In the genomic region with DNA sequence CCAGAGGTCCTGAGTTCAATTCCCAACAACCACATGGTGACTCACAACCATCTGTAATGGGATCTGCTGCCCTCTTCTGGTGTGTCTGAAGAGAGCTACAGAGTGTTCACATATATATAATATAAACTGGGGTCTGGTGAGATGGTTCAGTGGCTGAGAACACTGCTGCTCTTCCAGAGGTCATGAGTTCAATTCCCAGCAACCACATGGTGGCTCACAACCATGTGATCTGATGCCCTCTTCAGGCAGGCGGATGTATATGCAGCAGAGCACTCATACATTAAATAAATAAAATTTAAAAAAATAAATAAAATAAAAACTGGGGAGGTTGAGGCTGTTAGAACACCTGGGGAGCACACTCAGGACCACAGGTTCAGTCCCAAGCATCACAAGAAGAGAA, we compare ENCODE assay signal across 14 mouse cellular contexts. TPM values are rescaled to one million over a fixed set of nuclear protein-coding genes. Genes with fewer than 3 reads are reported as not detected.
DNase-seq lines count a peak whose midpoint lies in the region; ATAC-seq and TF ChIP-seq lines count a peak whose summit lies in the region.
"Not testable (repeated sequence)": the region's sequence is repeated elsewhere in the genome, so short reads cannot be mapped to it uniquely, and the experiment has no call there.
"Had no signal": no experiment of that assay in that cellular context is flagged by ENCODE, and none has a peak within 500 bp of the region (broad histone marks: within the 10 kb centered on the region; RNA-seq: fewer than 3 reads in every experiment).

No protein-coding gene starts in this region.

- peaks cover 30% of the 10 kb centered on the region for H3K4me1 ChIP-seq in E14TG2a.4 (replicated peaks; ENCODE audit: low read depth, low read length)
- not testable (repeated sequence) for H3K4me1 ChIP-seq in forebrain, postnatal 0 days (ENCODE audit: insufficient read depth); intestine, embryonic 14.5 days (replicated peaks; ENCODE audit: control insufficient read depth, insufficient read depth, low read length); kidney, postnatal 0 days (replicated peaks; ENCODE audit: insufficient read depth, low read length); midbrain, embryonic 11.5 days (ENCODE audit: control insufficient read depth, insufficient read depth, low read length)
- H3K4me1 ChIP-seq in liver, embryonic 13.5 days (replicated peaks), result peaks cover 80% of the 10 kb centered on the region
- H3K4me1 ChIP-seq in stomach, embryonic 16.5 days (ENCODE audit: control insufficient read depth, insufficient read depth, low read length), result peaks cover 18% of the 10 kb centered on the region

- not testable (repeated sequence) for H3K4me2 ChIP-seq in forebrain, postnatal 0 days (ENCODE audit: low read depth); intestine, embryonic 14.5 days (ENCODE audit: low read length); kidney, postnatal 0 days (ENCODE audit: low read length); liver, embryonic 13.5 days; midbrain, embryonic 11.5 days; stomach, embryonic 16.5 days (ENCODE audit: low read depth, low read length)

- TF ChIP-seq CTCF in E14TG2a.4 (conservative IDR thresholded peaks at IDR 0.05; ENCODE audit: low read length), result peak; percentile 42
- 0 out of 2 replicates have a peak, but pooled peaks have one; percentile 17 for TF ChIP-seq CTCF in forebrain, postnatal 0 days (IDR thresholded peaks at IDR 0.05; ENCODE audit: low read depth)
- peak; percentile 31; the same call in 1 of the 2 replicates for TF ChIP-seq CTCF in kidney, postnatal 0 days (IDR thresholded peaks at IDR 0.05; ENCODE audit: low read depth)

- not testable (repeated sequence) for H3K36me3 ChIP-seq in E14TG2a.4 (ENCODE audit: insufficient read depth, low read length); forebrain, postnatal 0 days (ENCODE audit: insufficient read depth); intestine, embryonic 14.5 days (ENCODE audit: control insufficient read depth, insufficient read depth, low read length); kidney, postnatal 0 days (ENCODE audit: insufficient read depth, low read length); liver, embryonic 13.5 days; midbrain, embryonic 11.5 days (ENCODE audit: control insufficient read depth, insufficient read depth, low read length); stomach, embryonic 16.5 days (ENCODE audit: control insufficient read depth, insufficient read depth, low read length)

- ATAC-seq in forebrain, postnatal 0 days; intestine, embryonic 14.5 days (replicated peaks; ENCODE audit: low FRiP score, low TSS enrichment, low read depth); kidney, postnatal 0 days (replicated peaks; ENCODE audit: low FRiP score, low read depth); liver, embryonic 13.5 days (ENCODE audit: low read depth); midbrain, embryonic 11.5 days (ENCODE audit: low FRiP score); stomach, embryonic 16.5 days (ENCODE audit: insufficient read depth, low FRiP score): not testable (repeated sequence)

- DNase-seq in forebrain, postnatal 0 days; intestine, embryonic 14.5 days (ENCODE audit: low spot score); kidney, postnatal 0 days (ENCODE audit: low spot score); liver, embryonic 13.5 days: not testable (repeated sequence)
- peak; percentile 45 for DNase-seq in midbrain, embryonic 11.5 days (ENCODE audit: low spot score, missing footprints)

- WGBS in forebrain, postnatal 0 days, result 91% methylated on average over 1 of the region's 1 CpGs
- 83% methylated on average over 1 of the region's 1 CpGs for WGBS in intestine, embryonic 14.5 days
- whole genome bisulfite sequencing in kidney, postnatal 0 days, result 88% methylated on average over 1 of the region's 1 CpGs
- WGBS in liver, embryonic 13.5 days (ENCODE audit: insufficient replicate concordance), result 59% methylated on average over 1 of the region's 1 CpGs
- 60% methylated on average over 1 of the region's 1 CpGs for WGBS in midbrain, embryonic 11.5 days
- 68% methylated on average over 1 of the region's 1 CpGs for whole genome bisulfite sequencing in stomach, embryonic 16.5 days

- H3K9me3 ChIP-seq in E14TG2a.4 (ENCODE audit: low read length); forebrain, postnatal 0 days (ENCODE audit: low read length); intestine, embryonic 14.5 days (ENCODE audit: control insufficient read depth, low read length); kidney, postnatal 0 days (replicated peaks; ENCODE audit: low read length); liver, embryonic 13.5 days (replicated peaks); midbrain, embryonic 11.5 days (ENCODE audit: control insufficient read depth, low read length); stomach, embryonic 16.5 days (replicated peaks; ENCODE audit: control insufficient read depth, low read length): not testable (repeated sequence)

- H3K27ac ChIP-seq in forebrain, postnatal 0 days (ENCODE audit: low read depth, low read length); kidney, postnatal 0 days; midbrain, embryonic 11.5 days (ENCODE audit: low read depth, low read length): not testable (repeated sequence)
- peak overlapping the region; percentile 62; the same call in 1 of the 2 replicates for H3K27ac ChIP-seq in intestine, embryonic 14.5 days (ENCODE audit: low read depth)
- 0 out of 2 replicates have a peak overlapping the region, but pooled peaks have one; percentile 60 for H3K27ac ChIP-seq in liver, embryonic 13.5 days
- peak overlapping the region; percentile 19; the same call in 1 of the 2 replicates for H3K27ac ChIP-seq in stomach, embryonic 16.5 days (ENCODE audit: low read length)

- H3K4me3 ChIP-seq in E14TG2a.4 (replicated peaks; ENCODE audit: low read length); forebrain, postnatal 0 days (ENCODE audit: low read depth, low read length); intestine, embryonic 14.5 days (ENCODE audit: low read depth, low read length); kidney, postnatal 0 days (replicated peaks; ENCODE audit: low read depth, low read length); liver, embryonic 13.5 days (replicated peaks); midbrain, embryonic 11.5 days (ENCODE audit: low read depth, low read length); stomach, embryonic 16.5 days (replicated peaks; ENCODE audit: low read length): not testable (repeated sequence)

- not testable (repeated sequence) for H3K27me3 ChIP-seq in E14TG2a.4 (ENCODE audit: insufficient read depth, low read length); forebrain, postnatal 0 days (ENCODE audit: insufficient read depth, low read length); intestine, embryonic 14.5 days (replicated peaks; ENCODE audit: control insufficient read depth, insufficient read depth, low read length); kidney, postnatal 0 days (ENCODE audit: insufficient read depth, low read length); liver, embryonic 13.5 days; midbrain, embryonic 11.5 days (ENCODE audit: control insufficient read depth, insufficient read depth, low read length); stomach, embryonic 16.5 days (ENCODE audit: control insufficient read depth, insufficient read depth, low read length)

- not testable (repeated sequence) for H3K9ac ChIP-seq in forebrain, postnatal 0 days; intestine, embryonic 14.5 days (ENCODE audit: low read length); kidney, postnatal 0 days (ENCODE audit: low read depth, low read length); liver, embryonic 13.5 days; midbrain, embryonic 11.5 days (ENCODE audit: low read length); stomach, embryonic 16.5 days (ENCODE audit: low read length)

RNA-seq across cellular contexts. Expression of gene Lpcat3, which starts 23.8 kb away (rescaled TPM):
- 27.6 and 35.6 TPM in 2 replicates for total RNA-seq in forebrain, postnatal 0 days (2014; rRNA removed)
- 34.3 and 41.3 TPM in 2 replicates for polyA plus RNA-seq in forebrain, postnatal 0 days (2015; fragmentation: Nextera tagmentation; extraction: Ambion mirVana)
- 75.5 and 79.8 TPM in 2 replicates for polyA plus RNA-seq in intestine, embryonic 14.5 days (2014; fragmentation: Nextera tagmentation; extraction: Ambion mirVana)
- 90.6 and 93.4 TPM in 2 replicates for polyA plus RNA-seq in kidney, postnatal 0 days (2015; fragmentation: Nextera tagmentation; extraction: Ambion mirVana)
- 68.4 and 73.9 TPM in 2 replicates for polyA plus RNA-seq in liver, embryonic 13.5 days (2015; fragmentation: Nextera tagmentation; extraction: Ambion mirVana)
- 30.9 and 32.3 TPM in 2 replicates for polyA plus RNA-seq in midbrain, embryonic 11.5 days (2014; fragmentation: Nextera tagmentation; extraction: Ambion mirVana)
- 84.1 and 86.8 TPM in 2 replicates for polyA plus RNA-seq in stomach, embryonic 16.5 days (2015; fragmentation: Nextera tagmentation; extraction: Ambion mirVana)

RNA-seq across cellular contexts. Expression of gene Emg1, which starts 25.3 kb away (rescaled TPM):
- total RNA-seq in forebrain, postnatal 0 days (2014; rRNA removed), result 105 TPM in 2 replicates
- polyA plus RNA-seq in forebrain, postnatal 0 days (2015; fragmentation: Nextera tagmentation; extraction: Ambion mirVana), result 96.2 and 116 TPM in 2 replicates
- 248 and 249 TPM in 2 replicates for polyA plus RNA-seq in intestine, embryonic 14.5 days (2014; fragmentation: Nextera tagmentation; extraction: Ambion mirVana)
- polyA plus RNA-seq in kidney, postnatal 0 days (2015; fragmentation: Nextera tagmentation; extraction: Ambion mirVana), result 166 and 183 TPM in 2 replicates
- polyA plus RNA-seq in liver, embryonic 13.5 days (2015; fragmentation: Nextera tagmentation; extraction: Ambion mirVana), result 189 and 198 TPM in 2 replicates
- 215 and 219 TPM in 2 replicates for polyA plus RNA-seq in midbrain, embryonic 11.5 days (2014; fragmentation: Nextera tagmentation; extraction: Ambion mirVana)
- polyA plus RNA-seq in stomach, embryonic 16.5 days (2015; fragmentation: Nextera tagmentation; extraction: Ambion mirVana), result 167 and 175 TPM in 2 replicates

RNA-seq across cellular contexts. Expression of gene Phb2, which starts 25.5 kb away (rescaled TPM):
- total RNA-seq in forebrain, postnatal 0 days (2014; rRNA removed), result 200 and 215 TPM in 2 replicates
- polyA plus RNA-seq in forebrain, postnatal 0 days (2015; fragmentation: Nextera tagmentation; extraction: Ambion mirVana), result 271 TPM in 2 replicates
- polyA plus RNA-seq in intestine, embryonic 14.5 days (2014; fragmentation: Nextera tagmentation; extraction: Ambion mirVana), result 414 and 436 TPM in 2 replicates
- 404 and 411 TPM in 2 replicates for polyA plus RNA-seq in kidney, postnatal 0 days (2015; fragmentation: Nextera tagmentation; extraction: Ambion mirVana)
- 356 and 373 TPM in 2 replicates for polyA plus RNA-seq in liver, embryonic 13.5 days (2015; fragmentation: Nextera tagmentation; extraction: Ambion mirVana)
- polyA plus RNA-seq in midbrain, embryonic 11.5 days (2014; fragmentation: Nextera tagmentation; extraction: Ambion mirVana), result 343 and 353 TPM in 2 replicates
- polyA plus RNA-seq in stomach, embryonic 16.5 days (2015; fragmentation: Nextera tagmentation; extraction: Ambion mirVana), result 282 and 303 TPM in 2 replicates

RNA-seq across cellular contexts. Expression of gene C1s2, which starts 50.8 kb away (rescaled TPM):
- 0.15 and 0.19 TPM in 2 replicates for total RNA-seq in forebrain, postnatal 0 days (2014; rRNA removed)
- polyA plus RNA-seq in forebrain, postnatal 0 days (2015; fragmentation: Nextera tagmentation; extraction: Ambion mirVana), result 0.17 and 0.18 TPM in 2 replicates
- polyA plus RNA-seq in intestine, embryonic 14.5 days (2014; fragmentation: Nextera tagmentation; extraction: Ambion mirVana), result not detected in 2 replicates
- polyA plus RNA-seq in kidney, postnatal 0 days (2015; fragmentation: Nextera tagmentation; extraction: Ambion mirVana), result 0.34 and 0.51 TPM in 2 replicates
- not detected in 2 replicates for polyA plus RNA-seq in liver, embryonic 13.5 days (2015; fragmentation: Nextera tagmentation; extraction: Ambion mirVana)
- polyA plus RNA-seq in midbrain, embryonic 11.5 days (2014; fragmentation: Nextera tagmentation; extraction: Ambion mirVana), result not detected in 2 replicates
- polyA plus RNA-seq in stomach, embryonic 16.5 days (2015; fragmentation: Nextera tagmentation; extraction: Ambion mirVana), result not detected in 2 replicates
- polyA plus RNA-seq: adrenal gland, adult 2 months; embryonic facial prominence, embryonic 10.5 days; forebrain, embryonic 13.5 days; heart, embryonic 10.5 days; heart, embryonic 14.5 days; hindbrain, embryonic 12.5 days; hindbrain, embryonic 16.5 days had no signal

RNA-seq across cellular contexts. Expression of gene Ptpn6, which starts 51.9 kb away (rescaled TPM):
- total RNA-seq in forebrain, postnatal 0 days (2014; rRNA removed), result 2.2 and 2.9 TPM in 2 replicates
- 3.6 and 3.8 TPM in 2 replicates for polyA plus RNA-seq in forebrain, postnatal 0 days (2015; fragmentation: Nextera tagmentation; extraction: Ambion mirVana)
- 11.7 and 14.1 TPM in 2 replicates for polyA plus RNA-seq in intestine, embryonic 14.5 days (2014; fragmentation: Nextera tagmentation; extraction: Ambion mirVana)
- 13.0 and 13.6 TPM in 2 replicates for polyA plus RNA-seq in kidney, postnatal 0 days (2015; fragmentation: Nextera tagmentation; extraction: Ambion mirVana)
- 28.7 and 29.5 TPM in 2 replicates for polyA plus RNA-seq in liver, embryonic 13.5 days (2015; fragmentation: Nextera tagmentation; extraction: Ambion mirVana)
- polyA plus RNA-seq in midbrain, embryonic 11.5 days (2014; fragmentation: Nextera tagmentation; extraction: Ambion mirVana), result 5.1 and 6.3 TPM in 2 replicates
- 19.6 and 20.1 TPM in 2 replicates for polyA plus RNA-seq in stomach, embryonic 16.5 days (2015; fragmentation: Nextera tagmentation; extraction: Ambion mirVana)
